Mouse (Mus musculus) cerebellum, adult 2 months (tissue): ENCODE data around the gene Creb3l4. TPM values are rescaled to one million over a fixed set of nuclear protein-coding genes. Genes with fewer than 3 reads are reported as not detected.

Source experiments
- DNase-seq, 2 experiments: peaks; one replicate each; pipeline ENCODE4 v3.0.0; 2021
- H3K27ac ChIP-seq: fragments of 200-500 bp; 2 replicates; pipeline ENCODE4 v1.5.1; 2012; ENCODE audit warnings: low read length, control low read depth, inconsistent platforms; ENCODE audit not compliant: insufficient read depth
- H3K27me3 ChIP-seq: fragments of 200-500 bp; 2 replicates; pipeline ENCODE4 v1.6.1; 2012; ENCODE audit warnings: inconsistent platforms, mild to moderate bottlenecking, low read length, moderate library complexity; ENCODE audit not compliant: control insufficient read depth, insufficient read depth
- H3K4me1 ChIP-seq: fragments of 200-500 bp; 2 replicates; pipeline ENCODE4 v1.6.1; 2011; ENCODE audit warnings: low read length; ENCODE audit not compliant: control insufficient read depth, insufficient read depth
- H3K4me3 ChIP-seq: fragments of 200-500 bp; replicated peaks from 2 replicates; pipeline ENCODE3; 2011; ENCODE audit warnings: mild to moderate bottlenecking, low read depth, low read length, control low read depth; ENCODE audit not compliant: insufficient read depth
- CTCF ChIP-seq: fragments of 200-500 bp; IDR thresholded peaks from 2 replicates; pipeline ENCODE4 v1.5.1; 2011; ENCODE audit warnings: low read depth, mild to moderate bottlenecking, control low read depth, low read length, moderate library complexity, borderline replicate concordance; ENCODE audit not compliant: insufficient read depth
- POLR2A ChIP-seq: fragments of 200-500 bp; IDR thresholded peaks from 2 replicates; pipeline ENCODE4 v1.6.1; 2011; ENCODE audit warnings: low read length, control low read depth, borderline replicate concordance; ENCODE audit not compliant: insufficient read depth
- WGBS: fragments of 180-500 bp; shearing (Covaris S2); methylation state at CpG from one replicate; pipeline ENCODE4 v1.1.7; 2018; 5-methylcytosine and 5-hydroxymethylcytosine counted together
- polyA plus RNA-seq: library from polyadenylated mRNA; depleted of rRNA; stranded (reverse); fragments of >200 nt; gene quantifications from 2 replicates; pipeline ENCODE4 v1.2.3, GENCODE M21; 2012

Creb3l4 gene
- polyA plus RNA-seq, 1 experiment: 0.23 TPM

DNA sequence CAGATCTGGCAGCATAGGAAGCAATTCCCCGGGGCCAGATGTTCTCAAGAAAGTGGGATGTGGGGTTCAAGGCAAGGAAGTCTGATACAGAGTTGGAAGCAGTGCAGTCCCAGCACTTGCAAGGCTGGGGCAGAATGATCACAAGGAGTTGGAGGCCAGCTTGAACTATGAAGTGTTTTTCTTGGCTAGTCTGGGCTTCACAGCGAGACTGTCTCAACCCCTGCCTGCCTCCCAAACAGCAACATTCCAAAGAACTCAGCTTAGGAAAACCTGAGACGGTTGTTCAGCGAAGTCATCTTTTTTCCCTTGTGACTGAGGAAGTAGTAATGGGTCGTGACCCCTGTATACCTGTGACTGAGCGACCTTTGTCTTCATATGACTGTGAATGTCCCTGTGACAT, 7.5 kb upstream of the Creb3l4 start:
- no peak overlapping the region for H3K27ac ChIP-seq
- H3K4me1 ChIP-seq: peaks cover 6% of the 10 kb centered on the region
- DNase-seq: no peak
- H3K27me3 ChIP-seq: no peaks in the 10 kb centered on the region
- no peak overlapping the region for H3K4me3 ChIP-seq
- TF ChIP-seq CTCF (no peak), POLR2A (no peak)
- 89% methylated on average over 6 of the region's 6 CpGs for WGBS

DNA sequence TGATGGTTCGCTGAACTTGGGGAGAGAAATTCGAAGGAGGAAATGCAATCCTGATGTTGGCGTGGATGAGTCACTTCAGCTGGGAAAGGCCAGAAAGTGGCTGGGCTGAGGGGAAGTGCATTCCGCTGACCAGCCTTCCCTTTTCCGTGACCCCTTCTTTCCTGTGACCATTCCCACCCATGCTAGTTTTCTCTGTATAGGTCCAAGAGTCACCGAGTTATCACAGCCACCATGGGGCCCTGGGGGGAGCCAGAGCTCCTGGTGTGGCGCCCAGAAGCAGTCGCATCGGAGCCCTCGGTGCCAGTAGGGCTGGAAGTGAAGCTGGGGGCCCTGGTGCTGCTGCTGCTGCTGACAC, 5.4 kb upstream of the Creb3l4 start:
- Histone ChIP-seq H3K4me3 (peak overlapping the region; percentile 96), H3K27me3 (no peaks in the 10 kb centered on the region), H3K4me1 (peaks cover 5% of the 10 kb centered on the region), H3K27ac (peak overlapping the region; percentile 92; the same call in 1 of the 2 replicates)
- DNase-seq: peak in 1 of 2 experiments; percentile 54
- TF ChIP-seq POLR2A (no peak), CTCF (no peak)
- 6% methylated on average over 10 of the region's 10 CpGs for WGBS

DNA sequence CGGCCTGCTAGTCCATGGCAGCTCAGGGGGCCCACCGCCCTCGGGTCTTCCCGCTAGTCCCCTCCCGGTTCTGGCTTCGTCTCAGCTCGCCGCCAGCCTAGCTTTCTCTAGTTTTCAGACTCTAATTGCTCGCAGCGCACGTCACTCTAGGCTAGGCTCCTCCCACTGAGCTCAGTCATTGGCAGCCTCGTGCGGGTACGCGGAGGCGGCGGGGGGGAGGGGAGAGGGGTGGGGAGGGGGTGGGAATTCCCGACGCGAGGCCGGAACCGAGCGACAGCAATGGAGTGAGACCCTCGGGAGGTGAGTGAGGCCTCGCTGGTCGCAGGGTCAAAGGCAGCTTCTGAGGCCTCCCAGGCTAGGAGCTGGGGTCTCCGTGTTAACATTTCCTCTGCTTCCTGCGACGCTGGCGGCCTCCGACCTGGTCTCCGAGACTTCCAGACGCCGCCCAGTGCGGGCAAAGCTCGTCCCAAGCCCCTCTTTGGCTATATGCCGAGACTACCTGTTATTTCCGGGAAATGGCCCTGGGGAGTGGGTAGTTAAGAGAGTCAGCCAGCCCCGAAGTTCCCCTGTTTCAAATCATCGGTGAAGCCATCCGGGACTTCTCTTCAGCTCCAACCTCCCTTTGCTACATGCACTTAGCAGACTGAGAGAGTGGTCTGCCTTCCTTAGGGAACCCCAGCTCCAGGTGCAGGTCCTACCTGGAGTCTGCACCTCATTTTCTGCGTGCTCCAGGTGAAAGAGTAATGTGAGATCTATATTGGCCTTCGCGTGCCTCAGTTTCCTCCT, 4.8 kb upstream of the Creb3l4 start, which contains the start of gene Slc39a1:
Gene Slc39a1 (plus strand): TSS at position 213 of the 786 bp plus-strand sequence.
- Histone ChIP-seq H3K4me1 (peaks cover 5% of the 10 kb centered on the region), H3K27ac (peak within 1 kb of the TSS; percentile 92), H3K4me3 (peak within 1 kb of the TSS; percentile 96), H3K27me3 (no peaks in the 10 kb centered on the region)
- TF ChIP-seq CTCF: no peak
- peak; percentile 49; the same call in 1 of the 2 replicates for TF ChIP-seq POLR2A
- WGBS: 1% methylated on average over 44 of the region's 44 CpGs
- peak; percentile 92 to 94 for DNase-seq

DNA sequence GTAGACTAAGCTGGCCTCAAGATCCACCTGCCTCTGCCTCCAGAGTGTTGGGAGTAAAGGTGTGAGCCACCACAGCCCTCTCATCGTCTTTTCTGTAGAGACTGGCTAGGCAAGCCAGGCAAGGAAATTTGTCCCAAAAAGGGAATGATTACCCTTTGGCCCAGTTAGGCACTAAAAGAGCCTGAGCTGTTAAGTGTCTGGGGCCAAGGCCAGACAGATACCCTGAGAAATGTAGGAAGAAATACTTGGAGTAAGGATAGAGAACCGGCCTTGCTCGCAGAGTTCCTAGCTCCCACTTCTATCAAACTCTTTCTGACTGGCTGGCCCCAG, 4.3 kb upstream of the Creb3l4 start:
- TF ChIP-seq POLR2A (no peak), CTCF (no peak)
- DNase-seq: no peak
- H3K27me3 ChIP-seq: no peaks in the 10 kb centered on the region
- 0% methylated on average over 3 of the region's 3 CpGs for WGBS
- H3K4me1 ChIP-seq: peaks cover 5% of the 10 kb centered on the region
- peak overlapping the region; percentile 55 for H3K27ac ChIP-seq
- H3K4me3 ChIP-seq: peak overlapping the region; percentile 53

DNA sequence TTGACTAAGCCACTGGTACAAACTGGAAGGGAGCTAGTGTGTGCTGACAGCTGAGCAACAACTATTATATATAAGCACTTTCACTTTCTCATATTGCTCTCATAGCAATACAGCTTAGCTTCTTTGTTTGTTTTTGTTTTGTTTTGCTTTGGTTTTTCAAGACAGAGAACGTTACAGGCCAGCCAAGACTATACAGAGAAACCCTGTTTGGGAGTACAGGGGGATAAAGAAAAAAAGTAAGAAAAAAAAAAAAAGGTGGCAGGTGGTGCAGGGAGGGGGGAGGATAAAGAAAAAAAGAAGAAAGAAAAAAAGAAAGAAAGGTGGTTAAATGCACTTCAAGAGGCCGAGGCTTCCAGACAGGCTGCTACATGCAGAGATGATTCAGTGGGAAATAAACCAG, 2.1 kb upstream of the Creb3l4 start:
- H3K27me3 ChIP-seq: no peaks in the 10 kb centered on the region
- H3K4me1 ChIP-seq: no peaks in the 10 kb centered on the region
- WGBS: 80% methylated on average over 2 of the region's 2 CpGs
- no peak overlapping the region for H3K4me3 ChIP-seq
- H3K27ac ChIP-seq: no peak overlapping the region
- DNase-seq: no peak
- TF ChIP-seq POLR2A: no peak
- no peak for TF ChIP-seq CTCF

DNA sequence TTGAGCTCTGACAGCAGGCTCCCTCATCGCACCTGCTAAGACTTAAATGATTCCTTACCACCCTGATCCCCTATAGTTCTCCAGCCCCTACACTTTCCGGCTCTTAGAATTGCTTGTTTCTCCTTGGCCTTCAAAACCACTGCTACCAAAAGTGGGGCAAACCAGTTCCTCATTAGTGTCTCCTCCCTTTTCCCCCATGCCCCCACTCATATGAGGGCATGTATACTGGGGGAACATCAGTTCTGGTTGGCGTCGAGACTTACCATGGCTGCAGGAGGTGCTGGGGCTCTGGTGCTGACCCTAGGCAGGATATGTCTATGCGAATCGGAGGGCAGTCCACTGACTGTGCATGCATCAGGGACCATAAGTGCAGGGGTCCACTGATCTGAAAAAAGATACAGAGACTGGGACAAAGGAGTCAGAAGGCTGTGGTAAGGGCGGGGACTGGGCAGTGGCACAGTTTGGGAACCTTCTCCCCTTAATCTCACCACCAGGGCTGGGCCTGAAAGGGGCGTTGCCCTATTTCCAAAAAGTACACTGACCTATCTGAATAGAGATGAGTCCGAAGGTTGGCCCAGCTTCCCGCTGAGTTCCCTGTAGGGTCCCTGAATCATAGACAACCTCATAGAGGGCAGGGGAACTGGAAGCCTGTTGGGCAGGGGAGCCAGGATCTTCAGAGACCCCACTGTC, 1.5 kb downstream of the Creb3l4 start:
- DNase-seq: no peak
- Histone ChIP-seq H3K4me3 (no peak overlapping the region), H3K27ac (no peak overlapping the region), H3K27me3 (no peaks in the 10 kb centered on the region), H3K4me1 (no peaks in the 10 kb centered on the region)
- WGBS: 87% methylated on average over 10 of the region's 10 CpGs
- TF ChIP-seq POLR2A (no peak), CTCF (no peak)

DNA sequence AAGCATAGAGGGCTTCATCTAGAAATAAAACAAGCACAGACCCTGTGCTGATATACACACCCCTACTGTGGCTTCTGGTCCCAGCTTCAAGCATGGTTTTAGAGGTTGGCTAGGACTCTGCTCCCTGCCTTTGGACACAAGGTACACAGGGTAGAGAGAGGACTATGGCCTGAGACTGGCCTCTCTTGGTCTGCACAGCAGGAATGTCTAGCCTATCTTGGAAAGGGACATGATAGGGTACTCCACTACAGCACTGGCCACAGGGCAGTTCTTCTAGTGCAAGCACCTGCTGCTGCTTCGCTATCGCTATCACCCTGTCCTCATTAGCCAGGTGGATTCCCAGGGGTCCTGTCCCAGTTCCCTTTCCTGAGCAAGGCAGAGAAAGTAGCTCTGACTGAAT, 2.1 kb downstream of the Creb3l4 start:
- Histone ChIP-seq H3K4me3 (no peak overlapping the region), H3K27me3 (no peaks in the 10 kb centered on the region), H3K4me1 (no peaks in the 10 kb centered on the region), H3K27ac (no peak overlapping the region)
- TF ChIP-seq POLR2A: no peak
- no peak for TF ChIP-seq CTCF
- 81% methylated on average over 2 of the region's 2 CpGs for WGBS
- no peak for DNase-seq
